Mouse (Mus musculus) liver, embryonic 12.5 days (tissue): ENCODE measurements around the gene Rubcn. TPM values are rescaled to one million over a fixed set of nuclear protein-coding genes. Genes with fewer than 3 reads are reported as not detected.

Experiments used
- ATAC-seq: fragments of 200-750 bp; cut with Nextera tagmentation; 2 replicates; pipeline ENCODE4 v1.8.0; 2017; ENCODE audit warnings: moderate number of reproducible peaks, mild to moderate bottlenecking, moderate library complexity
- H3K27ac ChIP-seq: fragments of 300-500 bp; sonication (generic); 2 replicates; pipeline ENCODE4 v1.5.1; 2016; ENCODE audit warnings: mild to moderate bottlenecking
- H3K27me3 ChIP-seq: fragments of 300-500 bp; sonication (generic); replicated peaks from 2 replicates; pipeline ENCODE4 v1.6.1; 2016; ENCODE audit warnings: mild to moderate bottlenecking, moderate library complexity
- H3K36me3 ChIP-seq: fragments of 300-500 bp; sonication (generic); 2 replicates; pipeline ENCODE4 v1.6.1; 2016; ENCODE audit warnings: mild to moderate bottlenecking, moderate library complexity
- H3K4me1 ChIP-seq: fragments of 300-500 bp; sonication (generic); 2 replicates; pipeline ENCODE4 v1.6.1; 2016
- H3K4me2 ChIP-seq: fragments of 300-500 bp; sonication (generic); 2 replicates; pipeline ENCODE4 v1.6.1; 2016; ENCODE audit warnings: mild to moderate bottlenecking, moderate library complexity
- H3K4me3 ChIP-seq: fragments of 300-500 bp; sonication (generic); 2 replicates; pipeline ENCODE4 v1.5.1; 2016; ENCODE audit warnings: mild to moderate bottlenecking, moderate library complexity
- H3K9ac ChIP-seq: fragments of 300-500 bp; sonication (generic); 2 replicates; pipeline ENCODE4 v1.6.1; 2016; ENCODE audit warnings: mild to moderate bottlenecking, moderate library complexity
- H3K9me3 ChIP-seq: fragments of 300-500 bp; sonication (generic); replicated peaks from 2 replicates; pipeline ENCODE4 v1.6.1; 2016; ENCODE audit warnings: mild to moderate bottlenecking, moderate library complexity
- WGBS: fragments of 180-500 bp; shearing (Covaris S2); methylation state at CpG from one replicate; pipeline ENCODE4 v1.1.7; 2016; ENCODE audit not compliant: insufficient replicate concordance; 5-methylcytosine and 5-hydroxymethylcytosine counted together
- polyA plus RNA-seq: library from polyadenylated mRNA; unstranded; fragments of >200 nt; fragmentation: Nextera tagmentation; extraction: Ambion mirVana; gene quantifications from 2 replicates; pipeline ENCODE4 v1.2.1, GENCODE M21; 2016

Gene Rubcn
- polyA plus RNA-seq, 1 experiment from 2014 or later: 7.7 TPM

- no peak overlapping the region for H3K27ac ChIP-seq
- peaks cover 8% of the 10 kb centered on the region; the same call in 1 of the 2 replicates for H3K4me1 ChIP-seq
- H3K9me3 ChIP-seq: no peaks in the 10 kb centered on the region
- H3K4me3 ChIP-seq: no peak overlapping the region
- no peak for ATAC-seq
- H3K36me3 ChIP-seq: peaks cover 47% of the 10 kb centered on the region
- no peak overlapping the region for H3K4me2 ChIP-seq
- H3K27me3 ChIP-seq: no peaks in the 10 kb centered on the region
- WGBS: 91% methylated on average over 11 of the region's 11 CpGs
- H3K9ac ChIP-seq: no peak overlapping the region
Measured at GRCm38 (mm10) chr16:32826521-32826920, 51.0 kb downstream of the Rubcn start.

GRCm38 (mm10) chr16:32825380-32825779 is 52.2 kb downstream of the Rubcn start:
- ATAC-seq: no peak
- 70% methylated on average over 12 of the region's 12 CpGs for WGBS
- Histone ChIP-seq H3K4me1 (peaks cover 8% of the 10 kb centered on the region; the same call in 1 of the 2 replicates), H3K27me3 (no peaks in the 10 kb centered on the region), H3K4me3 (no peak overlapping the region), H3K27ac (no peak overlapping the region), H3K9ac (no peak overlapping the region), H3K36me3 (peaks cover 47% of the 10 kb centered on the region), H3K4me2 (no peak overlapping the region), H3K9me3 (no peaks in the 10 kb centered on the region)

- H3K4me2 ChIP-seq: no peak overlapping the region
- H3K4me1 ChIP-seq: peaks cover 8% of the 10 kb centered on the region; the same call in 1 of the 2 replicates
- 84% methylated on average over 13 of the region's 13 CpGs for WGBS
- no peak overlapping the region for H3K27ac ChIP-seq
- H3K9me3 ChIP-seq: no peaks in the 10 kb centered on the region
- H3K36me3 ChIP-seq: peaks cover 43% of the 10 kb centered on the region
- H3K9ac ChIP-seq: no peak overlapping the region
- no peak for ATAC-seq
- no peak overlapping the region for H3K4me3 ChIP-seq
- H3K27me3 ChIP-seq: no peaks in the 10 kb centered on the region
Measured at GRCm38 (mm10) chr16:32824061-32824460, 53.5 kb downstream of the Rubcn start.

DNA sequence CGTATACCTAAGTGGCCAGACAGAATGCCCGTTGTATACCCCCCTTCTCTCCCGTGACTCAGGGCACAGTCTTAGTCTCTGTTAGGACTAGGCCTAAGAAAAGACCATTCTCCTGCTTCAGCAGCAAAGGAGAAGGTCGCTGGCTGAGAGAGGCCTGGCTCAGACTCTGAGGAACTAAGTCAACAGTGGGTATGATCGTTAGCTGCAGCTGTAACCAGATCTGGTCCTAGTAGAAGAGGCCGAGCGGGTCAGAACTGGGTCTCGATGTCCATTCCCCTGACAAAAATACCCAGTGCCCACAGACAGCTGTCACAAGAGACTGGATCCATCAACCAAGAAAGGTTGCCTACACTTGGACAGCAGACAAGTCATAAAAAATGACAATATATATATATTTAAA is 54.1 kb downstream of the Rubcn start:
- ATAC-seq: no peak
- Histone ChIP-seq H3K36me3 (peaks cover 37% of the 10 kb centered on the region), H3K4me2 (no peak overlapping the region), H3K27ac (no peak overlapping the region), H3K9ac (no peak overlapping the region), H3K9me3 (no peaks in the 10 kb centered on the region), H3K4me1 (peaks cover 8% of the 10 kb centered on the region; the same call in 1 of the 2 replicates), H3K4me3 (no peak overlapping the region), H3K27me3 (no peaks in the 10 kb centered on the region)
- WGBS: 79% methylated on average over 8 of the region's 8 CpGs

- ATAC-seq: no peak
- WGBS: 41% methylated on average over 5 of the region's 5 CpGs
- no peaks in the 10 kb centered on the region for H3K9me3 ChIP-seq
Measured at GRCm38 (mm10) chr16:32822881-32823280, 54.7 kb downstream of the Rubcn start.

GRCm38 (mm10) chr16:32822450-32822827 is 55.1 kb downstream of the Rubcn start:
- ATAC-seq: no peak
- H3K9ac ChIP-seq: no peak overlapping the region
- peaks cover 37% of the 10 kb centered on the region for H3K36me3 ChIP-seq
- WGBS: 41% methylated on average over 6 of the region's 6 CpGs
- H3K9me3 ChIP-seq: no peaks in the 10 kb centered on the region
- H3K4me1 ChIP-seq: peaks cover 8% of the 10 kb centered on the region; the same call in 1 of the 2 replicates
- H3K27me3 ChIP-seq: no peaks in the 10 kb centered on the region
- no peak overlapping the region for H3K4me3 ChIP-seq
- no peak overlapping the region for H3K4me2 ChIP-seq
- no peak overlapping the region for H3K27ac ChIP-seq

More at GRCm38 (mm10) chr16:32822881-32823280, 54.7 kb downstream of the Rubcn start:
- Histone ChIP-seq H3K4me3 (no peak overlapping the region), H3K9ac (no peak overlapping the region), H3K36me3 (peaks cover 37% of the 10 kb centered on the region), H3K4me1 (peaks cover 8% of the 10 kb centered on the region; the same call in 1 of the 2 replicates), H3K4me2 (no peak overlapping the region), H3K27ac (no peak overlapping the region), H3K27me3 (no peaks in the 10 kb centered on the region)

GRCm38 (mm10) chr16:32821772-32822449 is 55.7 kb downstream of the Rubcn start:
- peaks cover 35% of the 10 kb centered on the region for H3K36me3 ChIP-seq
- 53% methylated on average over 10 of the region's 10 CpGs for WGBS
- no peak overlapping the region for H3K4me2 ChIP-seq
- H3K4me1 ChIP-seq: peaks cover 8% of the 10 kb centered on the region; the same call in 1 of the 2 replicates
- H3K4me3 ChIP-seq: no peak overlapping the region
- H3K27ac ChIP-seq: no peak overlapping the region
- no peaks in the 10 kb centered on the region for H3K27me3 ChIP-seq
- H3K9ac ChIP-seq: no peak overlapping the region
- 0 out of 2 replicates have a peak, but pooled peaks have one; percentile 8 for ATAC-seq
- H3K9me3 ChIP-seq: no peaks in the 10 kb centered on the region

DNA sequence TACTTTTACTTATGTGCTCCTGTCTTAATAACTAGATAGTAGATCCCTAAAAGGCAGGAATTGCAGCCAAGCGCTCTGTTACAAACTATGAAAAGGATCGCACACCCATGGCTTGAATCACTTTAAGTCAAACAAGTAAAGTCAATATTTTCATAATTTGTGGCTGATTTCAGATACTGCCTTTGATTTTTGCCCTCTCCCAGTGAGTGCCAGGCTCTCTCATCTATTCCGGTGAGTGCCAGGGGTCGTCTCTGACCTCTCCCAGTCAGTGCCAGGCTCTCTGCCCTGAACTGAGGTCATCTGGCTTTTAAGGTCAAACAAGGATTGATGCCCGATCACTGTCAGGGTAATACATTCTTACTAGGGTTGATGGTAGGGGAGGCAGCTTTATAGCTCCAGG is 59.1 kb downstream of the Rubcn start:
- peaks cover 20% of the 10 kb centered on the region for H3K4me1 ChIP-seq
- H3K9me3 ChIP-seq: no peaks in the 10 kb centered on the region
- 80% methylated on average over 5 of the region's 5 CpGs for whole genome bisulfite sequencing
- H3K27me3 ChIP-seq: peaks cover 15% of the 10 kb centered on the region; the same call in 1 of the 2 replicates
- ATAC-seq: no peak
- H3K27ac ChIP-seq: no peak overlapping the region
- no peak overlapping the region for H3K4me3 ChIP-seq
- no peak overlapping the region for H3K4me2 ChIP-seq
- H3K36me3 ChIP-seq: 0 out of 2 replicates have a peak, but pooled peaks cover under 1% of the 10 kb centered on the region
- H3K9ac ChIP-seq: no peak overlapping the region

GRCm38 (mm10) chr16:32818036-32818435 is 59.5 kb downstream of the Rubcn start:
- Histone ChIP-seq H3K4me1 (peaks cover 20% of the 10 kb centered on the region), H3K4me2 (no peak overlapping the region), H3K9me3 (no peaks in the 10 kb centered on the region), H3K9ac (no peak overlapping the region), H3K4me3 (no peak overlapping the region), H3K36me3 (no peaks in the 10 kb centered on the region), H3K27me3 (peaks cover 15% of the 10 kb centered on the region; the same call in 1 of the 2 replicates), H3K27ac (no peak overlapping the region)
- ATAC-seq: no peak
- 64% methylated on average over 4 of the region's 4 CpGs for WGBS

- 16% methylated on average over 6 of the region's 6 CpGs for WGBS
- no peak overlapping the region for H3K27ac ChIP-seq
- peak overlapping the region; percentile 21 for H3K4me3 ChIP-seq
- H3K27me3 ChIP-seq: peaks cover 15% of the 10 kb centered on the region; the same call in 1 of the 2 replicates
- ATAC-seq: no peak
- no peaks in the 10 kb centered on the region for H3K36me3 ChIP-seq
- peaks cover 12% of the 10 kb centered on the region for H3K4me1 ChIP-seq
- H3K4me2 ChIP-seq: peak overlapping the region; percentile 61
- H3K9ac ChIP-seq: no peak overlapping the region
- H3K9me3 ChIP-seq: no peaks in the 10 kb centered on the region
Measured at GRCm38 (mm10) chr16:32815160-32815605, 62.4 kb downstream of the Rubcn start.

DNA sequence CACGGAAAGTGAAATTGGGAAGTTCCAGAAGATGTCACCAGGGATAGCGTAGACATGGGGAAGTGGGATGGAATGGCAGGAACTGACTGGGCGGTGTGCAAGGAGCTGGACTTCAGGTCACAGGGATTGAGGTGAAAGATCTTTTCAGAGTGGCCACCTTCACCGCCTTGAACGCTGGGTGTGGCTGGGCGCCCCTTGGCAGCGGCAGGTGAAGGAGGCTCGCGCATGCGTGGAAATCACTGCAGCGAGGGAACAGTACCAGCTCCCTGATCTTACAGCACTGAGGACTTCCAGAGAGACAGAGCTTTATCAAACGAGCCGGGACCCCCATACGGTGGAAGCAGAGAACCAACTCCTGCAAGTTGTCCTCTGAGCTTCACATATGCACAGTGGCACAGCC is 63.0 kb downstream of the Rubcn start:
- ATAC-seq: no peak
- peaks cover 15% of the 10 kb centered on the region; the same call in 1 of the 2 replicates for H3K27me3 ChIP-seq
- H3K9ac ChIP-seq: no peak overlapping the region
- peak overlapping the region; percentile 21 for H3K4me3 ChIP-seq
- peak overlapping the region; percentile 61 for H3K4me2 ChIP-seq
- 24% methylated on average over 14 of the region's 14 CpGs for WGBS
- no peak overlapping the region for H3K27ac ChIP-seq
- H3K9me3 ChIP-seq: no peaks in the 10 kb centered on the region
- no peaks in the 10 kb centered on the region for H3K36me3 ChIP-seq
- peaks cover 12% of the 10 kb centered on the region for H3K4me1 ChIP-seq

GRCm38 (mm10) chr16:32813771-32814170 is 63.8 kb downstream of the Rubcn start:
- Histone ChIP-seq H3K9ac (no peak overlapping the region), H3K4me1 (peaks cover 12% of the 10 kb centered on the region), H3K9me3 (no peaks in the 10 kb centered on the region), H3K27ac (no peak overlapping the region), H3K4me3 (no peak overlapping the region), H3K4me2 (no peak overlapping the region), H3K27me3 (peaks cover 15% of the 10 kb centered on the region; the same call in 1 of the 2 replicates), H3K36me3 (no peaks in the 10 kb centered on the region)
- 54% methylated on average over 3 of the region's 3 CpGs for WGBS
- no peak for ATAC-seq
